Mouse (Mus musculus): ENCODE measurements around the gene Adssl1. TPM values are rescaled to one million over a fixed set of nuclear protein-coding genes. Genes with fewer than 3 reads are reported as not detected.
A peak's percentile ranks its signal among the peaks of the same experiment; 100 is the strongest.

Gene Adssl1
- total and polyA plus RNA-seq, 3 experiments, result 10.2 to 29.4 (median 10.7) TPM

- Histone ChIP-seq H3K27ac (ENCODE audit: insufficient read depth, low read depth) (peak within 1 kb of the TSS; percentile 29), H3K4me2 (ENCODE audit: insufficient read depth, low read depth, poor library complexity, severe bottlenecking) (peak within 1 kb of the TSS; percentile 95), H3K79me2 (replicated peaks; ENCODE audit: control insufficient read depth, extremely low read depth, insufficient read depth, poor library complexity, severe bottlenecking) (peaks cover 15% of the 10 kb centered on the region), H3K27me3 (replicated peaks) (no peaks in the 10 kb centered on the region), H3K4me3 (replicated peaks in 1 of 3; ENCODE audit: low read depth in 2 of 3, low read length in 2 of 3, poor library complexity in 1 of 3) (peak within 1 kb of the TSS; percentile 79 to 100 (median 97)), H3K9ac (ENCODE audit: insufficient read depth, low read depth) (peak within 1 kb of the TSS; percentile 97), H3K36me3 (replicated peaks in 1 of 2; ENCODE audit: control insufficient read depth in 1 of 2, insufficient read depth in 1 of 2, low read length in 1 of 2) (peaks cover 19 to 49% of the 10 kb centered on the region in 2 experiments), H3K9me3 (replicated peaks; ENCODE audit: low read length) (no peaks in the 10 kb centered on the region), H3K4me1 (ENCODE audit: control insufficient read depth in 1 of 2, insufficient read depth in 2 of 2) (peaks cover 4 to 23% of the 10 kb centered on the region in 2 experiments; a peak in 3 of 4 replicates)
- in situ Hi-C loops (cut with MboI; ENCODE audit: low pct_ligation_motif_present, low pct_unique_long_range_greater_than_20kb, low sequenced_read_pairs) (no loop called here), dilution Hi-C loops (cut with MboI; ENCODE audit: extremely low pct_ligation_motif_present, extremely low pct_unique_long_range_greater_than_20kb, low sequenced_read_pairs) (no loop called here)
- TF ChIP-seq POLR2AphosphoS2 (IDR thresholded peaks at IDR 0.05; ENCODE audit: low read depth, low read length) (no peak), CHD1 (IDR thresholded peaks at IDR 0.05; ENCODE audit: low read depth, low read length) (no peak), BHLHE40 (IDR thresholded peaks at IDR 0.05; ENCODE audit: low read depth, low read length) (peak; percentile 96), SMC3 (IDR thresholded peaks at IDR 0.05; ENCODE audit: low read depth, low read length) (no peak), TBP (conservative IDR thresholded peaks at IDR 0.05; ENCODE audit: low read depth, low read length) (no peak), E2F4 (IDR thresholded peaks at IDR 0.05; ENCODE audit: insufficient replicate concordance, low read depth, low read length) (peak; percentile 78; the same call in 1 of the 2 replicates), TCF12 (IDR thresholded peaks at IDR 0.05; ENCODE audit: low read depth, low read length) (no peak), MAX (IDR thresholded peaks at IDR 0.05; ENCODE audit: low read length) (peak; percentile 66; the same call in 1 of the 2 replicates), MAZ (IDR thresholded peaks at IDR 0.05; ENCODE audit: low read depth, low read length) (0 out of 2 replicates have a peak, but pooled peaks have one; percentile 52), MYC (IDR thresholded peaks at IDR 0.05; ENCODE audit: low read depth, low read length) (0 out of 2 replicates have a peak, but pooled peaks have one; percentile 10), CHD2 (IDR thresholded peaks at IDR 0.05; ENCODE audit: low read length) (0 out of 2 replicates have a peak, but pooled peaks have one; percentile 44), HCFC1 (IDR thresholded peaks at IDR 0.05; ENCODE audit: low read depth, low read length) (peak; percentile 63), NRF1 (IDR thresholded peaks at IDR 0.05; ENCODE audit: low read depth, low read length) (peak; percentile 77)
- peak; percentile 97 for DNase-seq (ENCODE audit: extremely low read depth)
Observed at GRCm38 (mm10) chr12:112644180-112644854, 24.5 kb downstream of the Adssl1 start, which contains the start of gene Siva1. Gene Siva1 (plus strand): TSS chr12:112644679.

DNA sequence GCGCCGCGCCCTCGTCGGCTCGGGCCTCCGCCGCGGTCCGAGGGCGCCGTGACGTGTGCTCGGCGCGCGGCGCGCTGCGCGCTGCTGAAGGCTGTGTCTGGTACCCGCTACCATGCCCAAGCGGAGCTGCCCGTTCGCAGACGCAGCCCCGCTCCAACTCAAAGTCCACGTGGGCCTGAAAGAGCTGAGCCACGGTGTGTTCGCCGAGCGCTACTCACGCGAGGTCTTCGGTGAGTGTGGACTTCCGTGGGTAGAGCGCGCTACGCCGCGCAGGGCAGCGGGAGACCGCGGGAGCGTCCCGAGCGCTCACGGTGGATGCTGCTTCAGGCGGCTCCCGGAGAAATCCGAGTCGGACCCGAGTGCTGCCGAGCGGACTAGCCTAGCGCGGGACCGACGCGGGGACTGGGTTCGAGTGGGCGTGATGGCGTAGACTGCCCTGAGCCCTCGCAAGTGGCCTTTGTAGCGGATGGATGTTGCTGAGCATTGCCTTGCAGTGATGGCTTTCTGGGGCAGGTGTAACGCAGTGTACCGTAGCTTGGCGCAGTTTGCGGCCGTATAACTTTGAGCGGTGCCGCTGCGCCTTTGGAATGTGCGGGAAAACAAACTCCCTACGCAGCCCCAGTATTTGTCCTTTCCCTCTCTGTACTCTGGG lies 25.1 kb downstream of the Adssl1 start:
- peak overlapping the region; percentile 79 to 100 (median 97) for H3K4me3 ChIP-seq (replicated peaks in 1 of 3; ENCODE audit: low read depth in 2 of 3, low read length in 2 of 3, poor library complexity in 1 of 3)
- TF ChIP-seq MAX (IDR thresholded peaks at IDR 0.05; ENCODE audit: low read length), result 0 out of 2 replicates have a peak, but pooled peaks have one; percentile 6
- peak; percentile 76; the same call in 1 of the 2 replicates for TF ChIP-seq ZMIZ1 (IDR thresholded peaks at IDR 0.05; ENCODE audit: low read depth, low read length)
- no peak for TF ChIP-seq RAD21 (IDR thresholded peaks at IDR 0.05; ENCODE audit: low read depth, low read length)
- no peak for TF ChIP-seq ZNF384 (IDR thresholded peaks at IDR 0.05; ENCODE audit: low read depth, low read length)
- TF ChIP-seq SMC3 (IDR thresholded peaks at IDR 0.05; ENCODE audit: low read depth, low read length), result no peak
- TF ChIP-seq NELFE (IDR thresholded peaks at IDR 0.05; ENCODE audit: low read depth, low read length), result peak; percentile 90
- TF ChIP-seq TCF12 (IDR thresholded peaks at IDR 0.05; ENCODE audit: low read depth, low read length), result 0 out of 2 replicates have a peak, but pooled peaks have one; percentile 52
- TF ChIP-seq TBP (conservative IDR thresholded peaks at IDR 0.05; ENCODE audit: low read depth, low read length), result 0 out of 2 replicates have a peak, but pooled peaks have one; percentile 17
- no peak for TF ChIP-seq POLR2AphosphoS2 (IDR thresholded peaks at IDR 0.05; ENCODE audit: low read depth, low read length)
- TF ChIP-seq POLR2A (IDR thresholded peaks at IDR 0.05; ENCODE audit: low read depth, low read length), result peak; percentile 85
- TF ChIP-seq HCFC1 (IDR thresholded peaks at IDR 0.05; ENCODE audit: low read depth, low read length), result no peak; the same call in 1 of the 2 replicates
- peak; percentile 20; the same call in 1 of the 2 replicates for TF ChIP-seq EP300 (IDR thresholded peaks at IDR 0.05; ENCODE audit: low read length)
- TF ChIP-seq ELF1 (IDR thresholded peaks at IDR 0.05; ENCODE audit: low read depth, low read length), result peak; percentile 39
- TF ChIP-seq MEF2A (IDR thresholded peaks at IDR 0.05; ENCODE audit: borderline replicate concordance, low read depth, low read length), result no peak; the same call in 1 of the 2 replicates
- peak; percentile 91 for TF ChIP-seq MXI1 (IDR thresholded peaks at IDR 0.05; ENCODE audit: low read depth, low read length)
- TF ChIP-seq USF1 (IDR thresholded peaks at IDR 0.05; ENCODE audit: low read depth, low read length), result no peak
- DNase-seq (ENCODE audit: extremely low read depth), result no peak
- H3K4me1 ChIP-seq (ENCODE audit: control insufficient read depth in 1 of 2, insufficient read depth in 2 of 2), result peaks cover 4 to 23% of the 10 kb centered on the region in 2 experiments; a peak in 3 of 4 replicates
- H3K36me3 ChIP-seq (replicated peaks in 1 of 2; ENCODE audit: control insufficient read depth in 1 of 2, insufficient read depth in 1 of 2, low read length in 1 of 2), result peaks cover 24 to 49% of the 10 kb centered on the region in 2 experiments
- in situ Hi-C loops (cut with MboI; ENCODE audit: low pct_ligation_motif_present, low pct_unique_long_range_greater_than_20kb, low sequenced_read_pairs), result no loop called here
- H3K27me3 ChIP-seq (replicated peaks), result no peaks in the 10 kb centered on the region
- peak overlapping the region; percentile 95 for H3K4me2 ChIP-seq (ENCODE audit: insufficient read depth, low read depth, poor library complexity, severe bottlenecking)
- peak overlapping the region; percentile 29 for H3K27ac ChIP-seq (ENCODE audit: insufficient read depth, low read depth)
- H3K79me2 ChIP-seq (replicated peaks; ENCODE audit: control insufficient read depth, extremely low read depth, insufficient read depth, poor library complexity, severe bottlenecking), result peaks cover 15% of the 10 kb centered on the region
- peak overlapping the region; percentile 97 for H3K9ac ChIP-seq (ENCODE audit: insufficient read depth, low read depth)
- H3K9me3 ChIP-seq (replicated peaks; ENCODE audit: low read length), result no peaks in the 10 kb centered on the region
- dilution Hi-C loops (cut with MboI; ENCODE audit: extremely low pct_ligation_motif_present, extremely low pct_unique_long_range_greater_than_20kb, low sequenced_read_pairs), result no loop called here
